Mouse (Mus musculus) forebrain, embryonic 14.5 days (tissue): ENCODE measurements around the gene Nt5dc3. TPM values are rescaled to one million over a fixed set of nuclear protein-coding genes. Genes with fewer than 3 reads are reported as not detected.

Experiments
- ATAC-seq: fragments of 200-750 bp; cut with Nextera tagmentation; 2 replicates; pipeline ENCODE4 v1.8.0; 2017; ENCODE audit warnings: mild to moderate bottlenecking, moderate library complexity
- DNase-seq: peaks from one replicate; pipeline ENCODE4 v3.0.0-alpha.2; 2015; ENCODE audit warnings: low spot score
- H3K27ac ChIP-seq: fragments of 300-500 bp; sonication (generic); 2 replicates; pipeline ENCODE4 v1.5.1; 2014; ENCODE audit warnings: low read depth, mild to moderate bottlenecking, control low read depth, low read length, moderate library complexity
- H3K27me3 ChIP-seq: fragments of 300-500 bp; sonication (generic); replicated peaks from 2 replicates; pipeline ENCODE4 v1.6.1; 2014; ENCODE audit warnings: low read length, control low read depth, mixed read lengths; ENCODE audit not compliant: control insufficient read depth, insufficient read depth
- H3K36me3 ChIP-seq: fragments of 300-500 bp; sonication (generic); 2 replicates; pipeline ENCODE4 v1.6.1; 2014; ENCODE audit warnings: low read length, control low read depth; ENCODE audit not compliant: control insufficient read depth, insufficient read depth
- H3K4me1 ChIP-seq: fragments of 300-500 bp; sonication (generic); 2 replicates; pipeline ENCODE4 v1.6.1; 2014; ENCODE audit warnings: antibody characterized with exemption, low read length, control low read depth; ENCODE audit not compliant: control insufficient read depth, insufficient read depth
- H3K4me2 ChIP-seq: fragments of 300-500 bp; sonication (generic); 2 replicates; pipeline ENCODE4 v1.6.1; 2014; ENCODE audit warnings: mild to moderate bottlenecking, control low read depth, low read length
- H3K4me3 ChIP-seq: fragments of 300-500 bp; sonication (generic); 2 replicates; pipeline ENCODE4 v1.5.1; 2014; ENCODE audit warnings: low read depth, low read length, control low read depth
- H3K9ac ChIP-seq: fragments of 300-500 bp; sonication (generic); 2 replicates; pipeline ENCODE4 v1.6.1; 2014; ENCODE audit warnings: mild to moderate bottlenecking, low read length, control low read depth, moderate library complexity
- H3K9me3 ChIP-seq: fragments of 300-500 bp; sonication (generic); replicated peaks from 2 replicates; pipeline ENCODE4 v1.6.1; 2016; ENCODE audit warnings: low read length, control low read depth, mixed read lengths; ENCODE audit not compliant: control insufficient read depth
- WGBS: fragments of 180-500 bp; shearing (Covaris S2); extraction: QIAGEN DNeasy Blood & Tissue Kit; methylation state at CpG from one replicate; pipeline ENCODE4 v1.1.7; 2014; 5-methylcytosine and 5-hydroxymethylcytosine counted together
- polyA plus RNA-seq: library from polyadenylated mRNA; unstranded; fragments of >200 nt; fragmentation: Nextera tagmentation; extraction: Ambion mirVana; gene quantifications from 2 replicates; pipeline ENCODE4 v1.2.1, GENCODE M21; 2014

Gene Nt5dc3
- polyA plus RNA-seq, 1 experiment from 2014 or later, result 6.7 TPM

GRCm38 (mm10) chr10:86794794-86795535 lies 16.2 kb downstream of the Nt5dc3 start:
- Histone ChIP-seq H3K4me2 (no peak overlapping the region), H3K27me3 (no peaks in the 10 kb centered on the region), H3K27ac (no peak overlapping the region), H3K9ac (no peak overlapping the region), H3K9me3 (no peaks in the 10 kb centered on the region), H3K36me3 (no peaks in the 10 kb centered on the region), H3K4me1 (no peaks in the 10 kb centered on the region), H3K4me3 (no peak overlapping the region)
- 90% methylated on average over 9 of the region's 9 CpGs for WGBS
- DNase-seq (no peak), ATAC-seq (no peak)

GRCm38 (mm10) chr10:86796073-86796741 lies 17.4 kb downstream of the Nt5dc3 start:
- Histone ChIP-seq H3K27me3 (no peaks in the 10 kb centered on the region), H3K9me3 (no peaks in the 10 kb centered on the region), H3K36me3 (no peaks in the 10 kb centered on the region), H3K27ac (no peak overlapping the region), H3K4me2 (no peak overlapping the region), H3K4me1 (no peaks in the 10 kb centered on the region), H3K9ac (no peak overlapping the region), H3K4me3 (no peak overlapping the region)
- no peak for ATAC-seq
- WGBS, result 96% methylated on average over 5 of the region's 5 CpGs
- no peak for DNase-seq

GRCm38 (mm10) chr10:86807362-86807761 lies 28.6 kb downstream of the Nt5dc3 start:
- H3K27ac ChIP-seq, result no peak overlapping the region

GRCm38 (mm10) chr10:86808013-86808758 lies 29.4 kb downstream of the Nt5dc3 start:
- no peak overlapping the region for H3K4me2 ChIP-seq
- no peaks in the 10 kb centered on the region; the same call in 1 of the 2 replicates for H3K4me1 ChIP-seq
- H3K36me3 ChIP-seq, result no peaks in the 10 kb centered on the region
- 0 out of 2 replicates have a peak overlapping the region, but pooled peaks have one; percentile 14 for H3K27ac ChIP-seq
- no peak overlapping the region for H3K9ac ChIP-seq
- DNase-seq (no peak), ATAC-seq (no peak)
- no peak overlapping the region for H3K4me3 ChIP-seq
- no peaks in the 10 kb centered on the region for H3K27me3 ChIP-seq
- WGBS, result 68% methylated on average over 15 of the region's 15 CpGs
- H3K9me3 ChIP-seq, result no peaks in the 10 kb centered on the region

More at GRCm38 (mm10) chr10:86807362-86807761, 28.6 kb downstream of the Nt5dc3 start:
- no peak overlapping the region for H3K9ac ChIP-seq
- H3K9me3 ChIP-seq, result no peaks in the 10 kb centered on the region
- H3K4me1 ChIP-seq, result no peaks in the 10 kb centered on the region; the same call in 1 of the 2 replicates
- ATAC-seq (no peak), DNase-seq (no peak)
- H3K36me3 ChIP-seq, result no peaks in the 10 kb centered on the region
- no peak overlapping the region for H3K4me2 ChIP-seq
- no peak overlapping the region for H3K4me3 ChIP-seq
- H3K27me3 ChIP-seq, result no peaks in the 10 kb centered on the region
- 100% methylated on average over 1 of the region's 1 CpGs for WGBS

DNA sequence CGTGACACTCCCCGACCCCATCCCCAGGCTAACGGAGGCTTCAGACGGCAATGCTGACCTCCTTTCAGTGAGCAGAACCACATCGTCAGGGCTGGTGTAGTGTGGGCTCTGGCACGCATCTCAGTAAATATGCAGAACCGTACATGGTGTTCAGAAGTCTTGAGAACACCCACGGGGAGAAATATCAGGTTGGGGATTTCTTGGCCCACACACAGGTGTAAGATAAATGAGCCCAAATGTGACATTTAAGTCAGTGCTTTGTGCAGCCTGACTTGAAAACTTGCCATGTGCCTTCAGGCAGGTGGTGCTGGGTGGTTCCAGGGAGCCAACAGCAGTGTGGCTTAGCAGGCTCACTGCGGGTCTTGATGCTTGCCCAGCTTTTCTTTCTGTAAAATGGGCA lies 31.2 kb downstream of the Nt5dc3 start:
- Histone ChIP-seq H3K36me3 (no peaks in the 10 kb centered on the region), H3K9me3 (no peaks in the 10 kb centered on the region), H3K9ac (no peak overlapping the region), H3K27me3 (no peaks in the 10 kb centered on the region), H3K4me1 (no peaks in the 10 kb centered on the region; the same call in 1 of the 2 replicates), H3K4me2 (no peak overlapping the region), H3K4me3 (no peak overlapping the region), H3K27ac (no peak overlapping the region)
- DNase-seq (no peak), ATAC-seq (no peak)
- WGBS, result 85% methylated on average over 9 of the region's 9 CpGs

DNA sequence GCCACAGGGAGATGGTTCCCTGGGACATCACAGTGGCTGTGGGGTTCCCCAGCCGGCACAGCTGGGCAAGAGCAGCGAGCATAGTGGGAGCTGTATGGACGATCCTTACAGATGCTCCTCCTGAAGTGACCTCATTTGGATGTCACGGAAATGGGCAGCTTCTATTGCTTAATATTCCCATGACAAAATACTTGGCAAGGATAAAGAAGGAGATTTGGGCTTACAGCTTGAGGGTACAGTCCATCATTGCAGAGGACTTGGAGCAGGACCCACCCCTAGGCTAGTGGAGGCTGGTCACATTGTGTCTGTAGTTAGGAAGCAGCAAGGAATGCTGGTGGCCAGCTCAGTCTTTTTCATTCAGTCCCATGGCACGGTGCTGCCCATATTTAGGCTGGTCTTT lies 31.8 kb downstream of the Nt5dc3 start:
- Histone ChIP-seq H3K9me3 (no peaks in the 10 kb centered on the region), H3K4me1 (no peaks in the 10 kb centered on the region; the same call in 1 of the 2 replicates), H3K9ac (no peak overlapping the region), H3K27me3 (no peaks in the 10 kb centered on the region), H3K4me3 (no peak overlapping the region), H3K36me3 (no peaks in the 10 kb centered on the region), H3K4me2 (no peak overlapping the region), H3K27ac (no peak overlapping the region)
- 88% methylated on average over 5 of the region's 5 CpGs for WGBS
- no peak for DNase-seq
- no peak for ATAC-seq

GRCm38 (mm10) chr10:86814292-86815131 lies 35.7 kb downstream of the Nt5dc3 start:
- DNase-seq, result no peak
- WGBS, result 83% methylated on average over 19 of the region's 19 CpGs

GRCm38 (mm10) chr10:86815133-86815532 lies 36.3 kb downstream of the Nt5dc3 start:
- DNase-seq (no peak), ATAC-seq (no peak)
- Histone ChIP-seq H3K4me2 (no peak overlapping the region), H3K4me3 (no peak overlapping the region), H3K4me1 (peaks cover 6% of the 10 kb centered on the region; the same call in 1 of the 2 replicates), H3K9me3 (no peaks in the 10 kb centered on the region), H3K36me3 (no peaks in the 10 kb centered on the region), H3K27me3 (no peaks in the 10 kb centered on the region), H3K9ac (no peak overlapping the region), H3K27ac (no peak overlapping the region)
- WGBS, result 82% methylated on average over 7 of the region's 7 CpGs

More at GRCm38 (mm10) chr10:86814292-86815131, 35.7 kb downstream of the Nt5dc3 start:
- Histone ChIP-seq H3K27ac (no peak overlapping the region), H3K9ac (no peak overlapping the region), H3K4me3 (no peak overlapping the region), H3K4me2 (no peak overlapping the region), H3K4me1 (peaks cover 2% of the 10 kb centered on the region; the same call in 1 of the 2 replicates), H3K36me3 (no peaks in the 10 kb centered on the region), H3K27me3 (no peaks in the 10 kb centered on the region), H3K9me3 (no peaks in the 10 kb centered on the region)
- ATAC-seq, result no peak
